Mouse (Mus musculus): ENCODE results near the gene Maea. TPM values are rescaled to one million over a fixed set of nuclear protein-coding genes. Genes with fewer than 3 reads are reported as not detected.

Maea gene
- 56.7 and 119 TPM in 2 replicates for polyA plus RNA-seq (2012; rRNA removed)

DNA sequence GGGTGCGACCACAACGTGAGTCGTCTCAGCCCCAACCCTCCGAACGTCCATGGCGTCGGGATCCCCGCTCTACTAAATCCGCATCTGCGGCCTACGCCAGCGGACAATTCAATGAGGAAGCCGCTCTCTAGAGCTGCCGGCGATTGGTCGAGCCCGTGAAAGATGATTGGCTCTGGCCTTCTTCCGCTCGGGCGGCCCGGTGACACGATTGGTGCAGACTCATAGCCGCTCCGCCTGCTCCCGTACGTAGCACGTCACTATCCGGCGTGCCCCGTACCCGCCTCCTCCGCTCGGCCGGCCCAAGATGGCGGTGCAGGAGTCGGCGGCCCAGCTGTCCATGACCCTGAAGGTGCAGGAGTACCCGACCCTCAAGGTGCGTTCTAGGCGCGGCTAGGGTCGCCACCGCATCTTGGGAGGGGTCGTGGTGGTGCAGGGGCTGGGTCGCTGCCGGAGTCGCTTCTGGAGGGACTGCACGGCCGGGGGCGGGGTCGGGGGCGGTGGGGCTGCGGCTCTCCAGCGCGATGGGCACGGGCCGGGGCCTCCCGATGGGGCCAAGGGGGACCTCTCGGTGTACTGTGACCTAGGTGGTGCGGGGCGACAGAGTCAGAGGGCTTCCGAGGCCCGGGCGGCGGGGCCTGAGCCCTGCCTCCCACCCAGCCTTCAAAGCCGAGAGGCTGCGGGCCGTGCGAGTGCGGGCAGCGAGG lies at the start of gene Maea:
Gene Maea (plus strand): TSS at position 237 of the 704 bp plus-strand sequence.
- peak; percentile 97 for TF ChIP-seq POLR2A (IDR thresholded peaks at IDR 0.05; ENCODE audit: low read depth, low read length)
- no peak for TF ChIP-seq CTCF (IDR thresholded peaks at IDR 0.05; ENCODE audit: extremely low read depth, insufficient read length, insufficient replicate concordance, low read depth, low read length)
- under 1% methylated on average over 71 of the region's 71 CpGs for WGBS
- Histone ChIP-seq H3K4me3 (ENCODE audit: low read depth, low read length) (peak within 1 kb of the TSS; percentile 94), H3K27ac (ENCODE audit: insufficient read depth, low read depth, low read length) (peak within 1 kb of the TSS; percentile 76), H3K36me3 (ENCODE audit: control insufficient read depth, insufficient read depth, low read length) (0 out of 2 replicates have a peak, but pooled peaks cover 2% of the 10 kb centered on the region), H3K27me3 (ENCODE audit: control insufficient read depth, insufficient read depth, low read length) (no peaks in the 10 kb centered on the region), H3K4me1 (ENCODE audit: control insufficient read depth, insufficient read depth, insufficient read length, low read length) (peaks cover 12% of the 10 kb centered on the region; the same call in 1 of the 2 replicates)

DNA sequence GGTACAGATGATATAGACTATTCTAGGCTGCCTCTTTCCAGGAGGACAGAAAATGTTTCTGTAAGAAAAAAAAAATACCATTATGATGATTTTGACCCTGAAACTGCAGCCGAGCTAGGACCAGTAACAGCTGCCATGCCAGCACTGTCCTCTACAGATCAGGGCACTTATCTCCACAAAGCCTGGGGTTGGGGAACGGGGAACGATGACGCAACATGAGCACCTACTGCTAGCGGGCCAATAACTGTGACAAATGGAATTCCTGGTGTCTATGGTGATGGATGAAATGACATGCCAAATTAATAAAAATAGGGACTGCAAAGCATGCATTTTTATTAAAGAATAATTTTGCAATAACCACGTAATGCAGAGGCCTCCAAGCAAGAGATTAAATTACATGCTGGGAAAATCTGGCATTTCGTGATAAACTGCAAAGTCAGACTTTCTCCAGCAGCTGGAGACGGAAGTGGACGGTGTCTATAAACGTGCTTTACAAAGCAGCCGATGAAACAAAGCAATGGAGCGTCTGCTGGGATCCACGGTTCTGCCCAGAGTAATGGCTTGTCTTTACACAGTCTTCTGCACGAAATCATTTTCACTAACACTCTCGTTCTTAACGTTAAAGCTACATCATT lies 41.4 kb upstream of the Maea start:
- Histone ChIP-seq H3K4me3 (ENCODE audit: low read depth, low read length) (no peak overlapping the region), H3K36me3 (ENCODE audit: control insufficient read depth, insufficient read depth, low read length) (no peaks in the 10 kb centered on the region), H3K27me3 (ENCODE audit: control insufficient read depth, insufficient read depth, low read length) (no peaks in the 10 kb centered on the region), H3K4me1 (ENCODE audit: control insufficient read depth, insufficient read depth, insufficient read length, low read length) (no peaks in the 10 kb centered on the region), H3K27ac (ENCODE audit: insufficient read depth, low read depth, low read length) (no peak overlapping the region)
- 22% methylated on average over 16 of the region's 16 CpGs for WGBS
- TF ChIP-seq POLR2A (IDR thresholded peaks at IDR 0.05; ENCODE audit: low read depth, low read length) (no peak), CTCF (IDR thresholded peaks at IDR 0.05; ENCODE audit: extremely low read depth, insufficient read length, insufficient replicate concordance, low read depth, low read length) (no peak)

DNA sequence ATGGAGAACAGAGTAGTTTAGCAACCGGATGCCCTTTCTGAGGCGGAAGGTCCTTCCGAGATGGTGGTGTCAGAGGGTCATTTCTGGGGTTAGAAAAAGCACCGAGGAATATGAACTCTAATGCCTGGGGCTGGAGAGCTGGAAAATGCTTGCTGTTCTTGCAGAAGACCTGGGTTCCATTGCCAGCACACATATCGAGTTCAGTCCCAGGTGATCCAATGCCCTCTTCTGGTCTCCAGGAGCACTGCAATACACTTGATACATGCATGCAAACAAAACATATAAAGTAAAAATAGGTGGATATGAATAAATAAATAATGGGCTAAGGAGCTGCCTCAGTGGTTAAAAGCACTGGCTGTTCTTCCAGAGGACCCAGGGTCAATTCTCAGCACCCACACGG lies 38.1 kb upstream of the Maea start:
- WGBS, result 72% methylated on average over 6 of the region's 6 CpGs
- Histone ChIP-seq H3K4me1 (ENCODE audit: control insufficient read depth, insufficient read depth, insufficient read length, low read length) (no peaks in the 10 kb centered on the region), H3K27ac (ENCODE audit: insufficient read depth, low read depth, low read length) (no peak overlapping the region), H3K36me3 (ENCODE audit: control insufficient read depth, insufficient read depth, low read length) (no peaks in the 10 kb centered on the region), H3K4me3 (ENCODE audit: low read depth, low read length) (no peak overlapping the region), H3K27me3 (ENCODE audit: control insufficient read depth, insufficient read depth, low read length) (no peaks in the 10 kb centered on the region)
- TF ChIP-seq POLR2A (IDR thresholded peaks at IDR 0.05; ENCODE audit: low read depth, low read length) (no peak), CTCF (IDR thresholded peaks at IDR 0.05; ENCODE audit: extremely low read depth, insufficient read length, insufficient replicate concordance, low read depth, low read length) (peak; percentile 57; the same call in 1 of the 2 replicates)

DNA sequence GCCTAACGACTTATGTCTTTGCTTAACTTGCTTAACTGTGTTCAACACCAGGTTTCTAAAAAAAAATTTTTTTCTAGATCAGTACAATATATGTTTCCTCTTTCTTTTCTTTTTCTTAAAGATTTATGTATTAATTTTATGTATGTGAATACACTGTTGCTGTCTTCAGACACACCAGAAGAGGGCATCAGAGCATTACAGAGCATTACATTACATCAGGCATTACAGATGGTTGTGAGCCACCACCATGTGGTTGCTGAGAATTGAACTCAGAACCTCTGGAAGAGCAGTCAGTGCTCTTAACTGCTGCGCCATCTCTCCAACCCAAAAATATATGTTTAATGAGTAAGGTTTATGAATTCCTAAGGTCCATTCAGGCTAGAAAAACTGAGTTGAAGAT lies 33.5 kb upstream of the Maea start:
- 74% methylated on average over 2 of the region's 2 CpGs for WGBS
- Histone ChIP-seq H3K36me3 (ENCODE audit: control insufficient read depth, insufficient read depth, low read length) (no peaks in the 10 kb centered on the region), H3K4me1 (ENCODE audit: control insufficient read depth, insufficient read depth, insufficient read length, low read length) (no peaks in the 10 kb centered on the region), H3K4me3 (ENCODE audit: low read depth, low read length) (no peak overlapping the region), H3K27me3 (ENCODE audit: control insufficient read depth, insufficient read depth, low read length) (no peaks in the 10 kb centered on the region), H3K27ac (ENCODE audit: insufficient read depth, low read depth, low read length) (no peak overlapping the region)
- TF ChIP-seq CTCF (IDR thresholded peaks at IDR 0.05; ENCODE audit: extremely low read depth, insufficient read length, insufficient replicate concordance, low read depth, low read length) (no peak), POLR2A (IDR thresholded peaks at IDR 0.05; ENCODE audit: low read depth, low read length) (no peak)

DNA sequence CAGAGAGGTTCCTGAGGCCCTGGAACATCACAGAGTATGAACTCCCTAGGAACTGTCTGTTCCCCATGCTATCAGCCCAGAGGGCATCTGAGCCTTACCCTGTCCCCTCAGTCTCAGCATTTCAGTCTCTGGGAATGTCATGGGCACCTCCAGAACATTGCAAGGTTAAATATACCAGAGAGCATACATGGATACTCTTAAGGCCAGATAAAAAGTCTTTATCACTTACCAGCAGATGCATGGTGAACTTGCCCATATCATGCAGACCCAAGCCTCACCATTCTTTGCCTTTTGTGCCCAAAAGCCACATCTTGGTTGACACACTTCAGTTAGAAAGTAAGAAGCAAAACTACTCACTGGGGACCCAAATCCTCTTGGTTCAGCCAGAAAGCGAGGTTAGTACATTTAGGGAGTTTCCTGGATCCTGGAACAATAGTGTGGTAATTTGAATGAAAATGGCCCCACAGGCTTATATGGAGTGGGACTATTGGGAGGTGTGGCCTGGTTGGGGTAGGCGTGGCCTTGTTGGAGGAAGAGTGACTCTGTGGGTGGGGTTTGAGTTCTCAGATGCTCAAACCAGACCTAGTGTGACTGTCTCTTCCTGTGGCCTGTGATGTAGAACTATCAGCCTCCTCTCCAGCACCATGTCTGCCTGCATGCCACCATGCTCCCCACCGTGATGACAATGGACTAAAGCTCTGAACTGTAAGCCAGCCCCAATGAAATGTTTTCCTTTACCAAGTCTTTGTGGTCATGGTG lies 24.4 kb upstream of the Maea start:
- WGBS, result 78% methylated on average over 3 of the region's 3 CpGs
- Histone ChIP-seq H3K4me3 (ENCODE audit: low read depth, low read length) (no peak overlapping the region), H3K4me1 (ENCODE audit: control insufficient read depth, insufficient read depth, insufficient read length, low read length) (no peaks in the 10 kb centered on the region), H3K36me3 (ENCODE audit: control insufficient read depth, insufficient read depth, low read length) (no peaks in the 10 kb centered on the region), H3K27me3 (ENCODE audit: control insufficient read depth, insufficient read depth, low read length) (no peaks in the 10 kb centered on the region), H3K27ac (ENCODE audit: insufficient read depth, low read depth, low read length) (no peak overlapping the region)
- TF ChIP-seq POLR2A (IDR thresholded peaks at IDR 0.05; ENCODE audit: low read depth, low read length), result no peak
- TF ChIP-seq CTCF (IDR thresholded peaks at IDR 0.05; ENCODE audit: extremely low read depth, insufficient read length, insufficient replicate concordance, low read depth, low read length), result no peak

DNA sequence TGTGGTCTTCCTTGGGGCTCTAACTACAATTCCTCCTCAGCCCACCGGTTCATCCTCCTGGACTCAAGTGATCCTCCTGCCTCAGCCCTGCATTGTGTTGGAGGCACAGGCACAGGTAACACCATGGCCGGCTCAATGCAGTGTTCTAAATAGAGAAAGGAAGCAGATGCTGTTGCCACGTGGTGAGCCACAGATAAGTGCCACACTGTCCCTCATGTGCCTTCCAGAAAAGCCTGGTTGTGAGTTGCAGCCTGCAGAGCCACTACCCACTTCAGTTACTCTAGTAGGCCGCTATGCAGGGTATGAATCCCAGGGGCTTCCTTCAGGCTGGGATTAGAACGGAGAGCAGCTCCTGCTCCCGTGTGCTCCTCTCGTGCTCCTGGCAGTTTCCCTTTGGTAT lies 23.1 kb upstream of the Maea start:
- Histone ChIP-seq H3K4me1 (ENCODE audit: control insufficient read depth, insufficient read depth, insufficient read length, low read length) (no peaks in the 10 kb centered on the region), H3K27me3 (ENCODE audit: control insufficient read depth, insufficient read depth, low read length) (no peaks in the 10 kb centered on the region), H3K4me3 (ENCODE audit: low read depth, low read length) (no peak overlapping the region), H3K36me3 (ENCODE audit: control insufficient read depth, insufficient read depth, low read length) (no peaks in the 10 kb centered on the region), H3K27ac (ENCODE audit: insufficient read depth, low read depth, low read length) (no peak overlapping the region)
- TF ChIP-seq POLR2A (IDR thresholded peaks at IDR 0.05; ENCODE audit: low read depth, low read length) (no peak), CTCF (IDR thresholded peaks at IDR 0.05; ENCODE audit: extremely low read depth, insufficient read length, insufficient replicate concordance, low read depth, low read length) (no peak)
- WGBS, result 76% methylated on average over 7 of the region's 7 CpGs

DNA sequence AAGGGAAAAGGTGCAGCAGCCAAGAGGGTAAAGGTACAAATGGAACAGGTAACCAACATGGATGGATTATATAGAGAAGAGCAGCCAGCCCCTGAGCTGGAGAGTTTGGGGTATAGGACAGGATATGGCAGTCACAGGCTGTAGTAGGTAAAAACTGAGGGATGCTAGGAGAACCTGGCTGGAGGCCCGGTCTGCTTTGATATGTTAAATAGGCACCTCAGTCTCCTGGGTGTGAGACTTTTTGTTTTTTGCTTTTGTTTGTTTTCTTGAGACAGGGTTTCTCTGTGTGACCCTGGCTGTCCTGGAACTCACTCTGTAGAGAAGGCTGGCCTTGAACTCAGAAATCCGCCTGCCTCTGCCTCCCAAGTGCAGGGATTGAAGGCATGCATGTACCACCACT lies 10.8 kb upstream of the Maea start:
- TF ChIP-seq CTCF (IDR thresholded peaks at IDR 0.05; ENCODE audit: extremely low read depth, insufficient read length, insufficient replicate concordance, low read depth, low read length) (no peak), POLR2A (IDR thresholded peaks at IDR 0.05; ENCODE audit: low read depth, low read length) (no peak)
- 67% methylated on average over 2 of the region's 2 CpGs for WGBS
- H3K36me3 ChIP-seq (ENCODE audit: control insufficient read depth, insufficient read depth, low read length), result no peaks in the 10 kb centered on the region

More for the DNA sequence above, 10.8 kb upstream of the Maea start:
- no peaks in the 10 kb centered on the region for H3K27me3 ChIP-seq (ENCODE audit: control insufficient read depth, insufficient read depth, low read length)
- no peak overlapping the region for H3K27ac ChIP-seq (ENCODE audit: insufficient read depth, low read depth, low read length)
- no peak overlapping the region for H3K4me3 ChIP-seq (ENCODE audit: low read depth, low read length)
- no peaks in the 10 kb centered on the region for H3K4me1 ChIP-seq (ENCODE audit: control insufficient read depth, insufficient read depth, insufficient read length, low read length)
